Mouse (Mus musculus) limb, embryonic 15.5 days (tissue): ENCODE results near the gene Tpbgl. TPM values are rescaled to one million over a fixed set of nuclear protein-coding genes. Genes with fewer than 3 reads are reported as not detected.

ENCODE experiments used
- ATAC-seq: fragments of 200-750 bp; cut with Nextera tagmentation; 2 replicates; pipeline ENCODE4 v1.8.0; 2017; ENCODE audit warnings: low read depth, moderate TSS enrichment; ENCODE audit not compliant: insufficient number of reproducible peaks, low FRiP score, low TSS enrichment
- H3K27ac ChIP-seq: fragments of 300-500 bp; sonication (generic); 2 replicates; pipeline ENCODE4 v1.5.1; 2015; ENCODE audit warnings: moderate library complexity, mild to moderate bottlenecking, inconsistent platforms
- H3K27me3 ChIP-seq: fragments of 300-500 bp; sonication (generic); 2 replicates; pipeline ENCODE4 v1.6.1; 2015; ENCODE audit warnings: inconsistent platforms
- H3K36me3 ChIP-seq: fragments of 300-500 bp; sonication (generic); 2 replicates; pipeline ENCODE4 v1.6.1; 2015; ENCODE audit warnings: inconsistent platforms
- H3K4me1 ChIP-seq: fragments of 300-500 bp; sonication (generic); 2 replicates; pipeline ENCODE4 v1.6.1; 2015; ENCODE audit warnings: inconsistent platforms
- H3K4me2 ChIP-seq: fragments of 300-500 bp; sonication (generic); 2 replicates; pipeline ENCODE4 v1.6.1; 2015; ENCODE audit warnings: mild to moderate bottlenecking, inconsistent platforms
- H3K4me3 ChIP-seq: fragments of 300-500 bp; sonication (generic); 2 replicates; pipeline ENCODE4 v1.5.1; 2015; ENCODE audit warnings: mild to moderate bottlenecking, inconsistent platforms
- H3K9ac ChIP-seq: fragments of 300-500 bp; sonication (generic); 2 replicates; pipeline ENCODE4 v1.6.1; 2015; ENCODE audit warnings: inconsistent platforms
- H3K9me3 ChIP-seq: fragments of 300-500 bp; sonication (generic); 2 replicates; pipeline ENCODE4 v1.6.1; 2016; ENCODE audit warnings: inconsistent platforms
- WGBS: fragments of 180-500 bp; shearing (Covaris S2); methylation state at CpG from one replicate; pipeline ENCODE4 v1.1.7; 2015; 5-methylcytosine and 5-hydroxymethylcytosine counted together
- polyA plus RNA-seq: library from polyadenylated mRNA; unstranded; fragments of >200 nt; fragmentation: Nextera tagmentation; extraction: Ambion mirVana; gene quantifications from 2 replicates; pipeline ENCODE4 v1.2.1, GENCODE M21; 2015

Tpbgl gene
- polyA plus RNA-seq, 1 experiment from 2014 or later = 1.0 TPM

GRCm38 (mm10) chr7:99633966-99634665, 7.2 kb upstream of the Tpbgl start:
- Histone ChIP-seq H3K4me2 (no peak overlapping the region), H3K27ac (no peak overlapping the region), H3K9me3 (no peaks in the 10 kb centered on the region), H3K36me3 (no peaks in the 10 kb centered on the region), H3K4me1 (no peaks in the 10 kb centered on the region), H3K9ac (no peak overlapping the region), H3K27me3 (peaks cover 25% of the 10 kb centered on the region; the same call in 1 of the 2 replicates), H3K4me3 (no peak overlapping the region)
- WGBS = 48% methylated on average over 8 of the region's 8 CpGs
- ATAC-seq = no peak

GRCm38 (mm10) chr7:99632286-99632685, 5.4 kb upstream of the Tpbgl start:
- no peak overlapping the region for H3K4me3 ChIP-seq
- H3K27ac ChIP-seq = no peak overlapping the region
- no peak for ATAC-seq
- no peak overlapping the region for H3K4me2 ChIP-seq
- no peaks in the 10 kb centered on the region for H3K36me3 ChIP-seq
- H3K9me3 ChIP-seq = no peaks in the 10 kb centered on the region
- no peak overlapping the region for H3K9ac ChIP-seq
- H3K4me1 ChIP-seq = peaks cover 4% of the 10 kb centered on the region
- 15% methylated on average over 6 of the region's 6 CpGs for WGBS
- peaks cover 43% of the 10 kb centered on the region for H3K27me3 ChIP-seq

- 7% methylated on average over 7 of the region's 7 CpGs for WGBS
- Histone ChIP-seq H3K27me3 (peaks cover 92% of the 10 kb centered on the region), H3K36me3 (no peaks in the 10 kb centered on the region)
Measured at GRCm38 (mm10) chr7:99627366-99627765, 463 bp upstream of the Tpbgl start.

GRCm38 (mm10) chr7:99625722-99626375, 1.1 kb downstream of the Tpbgl start:
- Histone ChIP-seq H3K9ac (0 out of 2 replicates have a peak overlapping the region, but pooled peaks have one; percentile 10), H3K9me3 (no peaks in the 10 kb centered on the region), H3K4me3 (peak overlapping the region; percentile 49), H3K4me2 (peak overlapping the region; percentile 98), H3K4me1 (peaks cover 25% of the 10 kb centered on the region), H3K27me3 (peaks cover 93% of the 10 kb centered on the region), H3K27ac (no peak overlapping the region), H3K36me3 (no peaks in the 10 kb centered on the region)
- WGBS = under 1% methylated on average over 80 of the region's 81 CpGs
- 0 out of 2 replicates have a peak, but pooled peaks have one; percentile 32 for ATAC-seq

More at GRCm38 (mm10) chr7:99627366-99627765, 463 bp upstream of the Tpbgl start:
- Histone ChIP-seq H3K4me1 (peaks cover 25% of the 10 kb centered on the region), H3K9ac (no peak overlapping the region), H3K27ac (no peak overlapping the region), H3K4me3 (peak overlapping the region; percentile 49), H3K4me2 (peak overlapping the region; percentile 98; the same call in 1 of the 2 replicates), H3K9me3 (no peaks in the 10 kb centered on the region)
- ATAC-seq = no peak

GRCm38 (mm10) chr7:99618860-99619259, 8.0 kb downstream of the Tpbgl start:
- Histone ChIP-seq H3K4me3 (no peak overlapping the region), H3K9ac (no peak overlapping the region), H3K36me3 (no peaks in the 10 kb centered on the region), H3K4me2 (no peak overlapping the region), H3K9me3 (no peaks in the 10 kb centered on the region), H3K27ac (no peak overlapping the region), H3K27me3 (peaks cover 36% of the 10 kb centered on the region), H3K4me1 (no peaks in the 10 kb centered on the region)
- ATAC-seq = no peak
- 1% methylated on average over 3 of the region's 3 CpGs for WGBS

GRCm38 (mm10) chr7:99618264-99618663, 8.6 kb downstream of the Tpbgl start:
- peaks cover 30% of the 10 kb centered on the region for H3K27me3 ChIP-seq
- H3K4me2 ChIP-seq = no peak overlapping the region
- no peak overlapping the region for H3K27ac ChIP-seq
- no peaks in the 10 kb centered on the region for H3K9me3 ChIP-seq
- no peaks in the 10 kb centered on the region for H3K36me3 ChIP-seq
- no peaks in the 10 kb centered on the region for H3K4me1 ChIP-seq
- 63% methylated on average over 2 of the region's 2 CpGs for WGBS
- H3K9ac ChIP-seq = no peak overlapping the region
- ATAC-seq = no peak
- H3K4me3 ChIP-seq = no peak overlapping the region

GRCm38 (mm10) chr7:99607632-99608031, 19.3 kb downstream of the Tpbgl start:
- H3K4me2 ChIP-seq = no peak overlapping the region
- H3K27me3 ChIP-seq = no peaks in the 10 kb centered on the region
- no peak for ATAC-seq
- H3K4me3 ChIP-seq = no peak overlapping the region
- H3K9me3 ChIP-seq = no peaks in the 10 kb centered on the region
- H3K27ac ChIP-seq = no peak overlapping the region
- H3K4me1 ChIP-seq = no peaks in the 10 kb centered on the region
- 0 out of 2 replicates have a peak, but pooled peaks cover 4% of the 10 kb centered on the region for H3K36me3 ChIP-seq
- WGBS = 46% methylated on average over 2 of the region's 2 CpGs
- no peak overlapping the region for H3K9ac ChIP-seq

GRCm38 (mm10) chr7:99606766-99607165, 20.1 kb downstream of the Tpbgl start:
- WGBS = 73% methylated on average over 3 of the region's 3 CpGs
- no peak overlapping the region for H3K4me3 ChIP-seq
- H3K4me2 ChIP-seq = no peak overlapping the region
- ATAC-seq = no peak
- H3K9me3 ChIP-seq = no peaks in the 10 kb centered on the region
- H3K4me1 ChIP-seq = no peaks in the 10 kb centered on the region
- no peaks in the 10 kb centered on the region for H3K27me3 ChIP-seq
- H3K9ac ChIP-seq = no peak overlapping the region
- peaks cover 6% of the 10 kb centered on the region for H3K36me3 ChIP-seq
- no peak overlapping the region for H3K27ac ChIP-seq

GRCm38 (mm10) chr7:99606303-99606702, 20.6 kb downstream of the Tpbgl start:
- Histone ChIP-seq H3K4me3 (no peak overlapping the region), H3K27me3 (no peaks in the 10 kb centered on the region), H3K36me3 (peaks cover 10% of the 10 kb centered on the region), H3K27ac (no peak overlapping the region), H3K9me3 (no peaks in the 10 kb centered on the region), H3K4me2 (no peak overlapping the region), H3K9ac (no peak overlapping the region), H3K4me1 (no peaks in the 10 kb centered on the region)
- ATAC-seq = 0 out of 2 replicates have a peak, but pooled peaks have one; percentile 58
- WGBS = 82% methylated on average over 11 of the region's 11 CpGs

GRCm38 (mm10) chr7:99605058-99605457, 21.8 kb downstream of the Tpbgl start:
- H3K4me1 ChIP-seq = no peaks in the 10 kb centered on the region
- H3K4me3 ChIP-seq = no peak overlapping the region
- no peaks in the 10 kb centered on the region for H3K9me3 ChIP-seq
- no peak for ATAC-seq
- H3K4me2 ChIP-seq = no peak overlapping the region
- H3K9ac ChIP-seq = no peak overlapping the region
- no peak overlapping the region for H3K27ac ChIP-seq
- H3K27me3 ChIP-seq = no peaks in the 10 kb centered on the region
- peaks cover 18% of the 10 kb centered on the region for H3K36me3 ChIP-seq
- WGBS = 87% methylated on average over 2 of the region's 2 CpGs

GRCm38 (mm10) chr7:99603875-99604662, 22.8 kb downstream of the Tpbgl start:
- ATAC-seq = no peak
- 86% methylated on average over 8 of the region's 8 CpGs for WGBS

More at GRCm38 (mm10) chr7:99603875-99604662, 22.8 kb downstream of the Tpbgl start:
- peaks cover 18% of the 10 kb centered on the region for H3K36me3 ChIP-seq
- H3K4me3 ChIP-seq = no peak overlapping the region
- no peaks in the 10 kb centered on the region for H3K4me1 ChIP-seq
- no peaks in the 10 kb centered on the region for H3K9me3 ChIP-seq
- no peaks in the 10 kb centered on the region for H3K27me3 ChIP-seq
- H3K27ac ChIP-seq = no peak overlapping the region
- no peak overlapping the region for H3K9ac ChIP-seq
- H3K4me2 ChIP-seq = no peak overlapping the region
